9 mouse cellular contexts compared by ENCODE assay signal in the genomic region with DNA sequence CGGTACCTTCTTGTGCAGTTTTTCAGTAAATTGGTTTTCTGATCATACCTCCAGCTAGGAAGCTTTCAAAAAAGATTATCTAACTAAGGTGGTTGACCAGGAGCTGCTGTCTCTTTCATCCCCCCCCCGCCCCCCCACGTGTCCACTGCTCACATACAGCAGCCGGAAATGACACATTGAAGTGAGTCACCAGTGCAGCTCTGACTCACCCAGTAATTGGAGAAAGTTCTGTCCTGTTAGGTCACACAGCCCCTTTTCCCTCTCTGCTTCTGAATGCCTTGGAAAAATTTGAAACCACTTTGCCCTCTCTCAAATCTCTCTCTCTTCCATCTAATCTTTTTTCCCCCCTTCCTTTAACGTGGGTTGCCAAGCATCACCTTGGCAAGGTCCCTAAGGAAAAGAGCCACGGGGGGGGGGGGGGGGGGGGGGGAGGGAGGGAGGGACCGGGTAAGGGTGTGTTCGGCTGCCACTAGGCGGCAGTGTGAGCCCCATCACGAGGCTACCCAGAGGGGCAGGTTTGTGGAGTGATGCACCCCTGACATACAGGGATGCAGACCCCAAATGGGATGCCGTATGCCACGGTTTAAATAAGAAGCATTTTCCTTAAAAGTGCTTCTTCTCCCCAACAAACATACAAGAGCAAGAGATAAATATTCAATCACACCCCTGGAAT. TPM values are rescaled to one million over a fixed set of nuclear protein-coding genes. Genes with fewer than 3 reads are reported as not detected.
A peak's percentile ranks its signal among the peaks of the same experiment; 100 is the strongest.
DNase-seq lines count a peak whose midpoint lies in the region; ATAC-seq and TF ChIP-seq lines count a peak whose summit lies in the region.
"Had no signal": no experiment of that assay in that cellular context is flagged by ENCODE, and none has a peak within 500 bp of the region (broad histone marks: within the 10 kb centered on the region; RNA-seq: fewer than 3 reads in every experiment).

No protein-coding gene starts in this region.

- H3K9ac ChIP-seq in hindbrain, postnatal 0 days (replicated peaks; ENCODE audit: low read length): no peak overlapping the region
- H3K9ac ChIP-seq in hindbrain, embryonic 14.5 days: no peak overlapping the region

- peak; percentile 51 for TF ChIP-seq CTCF in hindbrain, postnatal 0 days (IDR thresholded peaks at IDR 0.05; ENCODE audit: low read depth)
- TF ChIP-seq CTCF in C2C12 (IDR thresholded peaks at IDR 0.05; ENCODE audit: control insufficient read depth, insufficient read depth, insufficient read length): peak; percentile 57
- TF ChIP-seq CTCF in gastrocnemius, adult 2 months (IDR thresholded peaks at IDR 0.05): peak; percentile 70
- TF ChIP-seq CTCF in left cerebral cortex, adult 2 months (IDR thresholded peaks at IDR 0.05): peak; percentile 54

- H3ac ChIP-seq in C2C12 (ENCODE audit: control insufficient read depth, insufficient read length, low read depth): no peak overlapping the region

- peak; percentile 40 for DNase-seq in hindbrain, postnatal 0 days (ENCODE audit: low spot score)
- DNase-seq in hindbrain, embryonic 14.5 days (ENCODE audit: low spot score): no peak
- peak; percentile 87 for DNase-seq in adrenal gland, adult 2 months
- peak; percentile 85 for DNase-seq in gastrocnemius, adult 2 months
- peak; percentile 45 to 55 for DNase-seq in left cerebral cortex, adult 2 months (ENCODE audit: extremely low spot score in 1 of 2, low spot score in 2 of 2)
- peak; percentile 32 for DNase-seq in retina, postnatal 1 day

- no peak overlapping the region for H3K27ac ChIP-seq in hindbrain, postnatal 0 days
- no peak overlapping the region for H3K27ac ChIP-seq in hindbrain, embryonic 14.5 days
- 0 out of 2 replicates have a peak overlapping the region, but pooled peaks have one; percentile 35 for H3K27ac ChIP-seq in gastrocnemius, adult 2 months
- peak overlapping the region; percentile 69 for H3K27ac ChIP-seq in left cerebral cortex, adult 2 months

- 25% methylated on average over 10 of the region's 12 CpGs for WGBS in hindbrain, postnatal 0 days
- WGBS in hindbrain, embryonic 14.5 days: 24% methylated on average over 10 of the region's 12 CpGs

- ATAC-seq in hindbrain, postnatal 0 days: no peak
- no peak for ATAC-seq in hindbrain, embryonic 14.5 days (ENCODE audit: low FRiP score)
- no peak for ATAC-seq in monocyte, adult 5-6 weeks (replicated peaks; ENCODE audit: insufficient number of reproducible peaks, low FRiP score, low TSS enrichment, poor library complexity, severe bottlenecking)

- H3K79me2 ChIP-seq in C2C12 (ENCODE audit: control insufficient read depth, insufficient read depth): peaks cover 8% of the 10 kb centered on the region

- no peak overlapping the region for H3K4me3 ChIP-seq in hindbrain, postnatal 0 days (ENCODE audit: low read length)
- no peak overlapping the region for H3K4me3 ChIP-seq in hindbrain, embryonic 14.5 days (replicated peaks; ENCODE audit: low read length)
- H3K4me3 ChIP-seq in C2C12 (ENCODE audit: insufficient read depth, poor library complexity, severe bottlenecking): peak overlapping the region; percentile 12
- no peak overlapping the region for H3K4me3 ChIP-seq in gastrocnemius, adult 2 months
- no peak overlapping the region for H3K4me3 ChIP-seq in left cerebral cortex, adult 2 months

- no peak overlapping the region for H3K4me2 ChIP-seq in hindbrain, postnatal 0 days (ENCODE audit: low read depth, low read length)
- no peak overlapping the region for H3K4me2 ChIP-seq in hindbrain, embryonic 14.5 days (replicated peaks)

- no peaks in the 10 kb centered on the region for H3K9me3 ChIP-seq in hindbrain, postnatal 0 days (ENCODE audit: low read length)
- no peaks in the 10 kb centered on the region for H3K9me3 ChIP-seq in hindbrain, embryonic 14.5 days (ENCODE audit: control insufficient read depth, low read length)

- no peaks in the 10 kb centered on the region for H3K36me3 ChIP-seq in hindbrain, postnatal 0 days (ENCODE audit: insufficient read depth, low read length)
- no peaks in the 10 kb centered on the region for H3K36me3 ChIP-seq in hindbrain, embryonic 14.5 days (replicated peaks; ENCODE audit: control insufficient read depth, insufficient read depth)
- peaks cover 59% of the 10 kb centered on the region for H3K36me3 ChIP-seq in C2C12 (ENCODE audit: control insufficient read depth, insufficient read depth)

- intact Hi-C loops in gastrocnemius, adult 2 months (cut with DNase I): loop anchor here (1.0 kb wide), 1 partner anchor 45 kb away; no protein-coding TSS in a partner anchor
- intact Hi-C loops in left cerebral cortex, adult 2 months (cut with DNase I): loop anchor here (1.0 kb wide), 1 partner anchor 45 kb away; no protein-coding TSS in a partner anchor

- H3K27me3 ChIP-seq in hindbrain, postnatal 0 days (ENCODE audit: insufficient read depth, low read length): no peaks in the 10 kb centered on the region
- no peaks in the 10 kb centered on the region for H3K27me3 ChIP-seq in hindbrain, embryonic 14.5 days (ENCODE audit: control insufficient read depth, insufficient read depth, low read length)
- no peaks in the 10 kb centered on the region for H3K27me3 ChIP-seq in C2C12 (ENCODE audit: control insufficient read depth, insufficient read depth, insufficient read length)

- H3K4me1 ChIP-seq in hindbrain, postnatal 0 days (ENCODE audit: insufficient read depth, low read length): no peaks in the 10 kb centered on the region
- no peaks in the 10 kb centered on the region for H3K4me1 ChIP-seq in hindbrain, embryonic 14.5 days (replicated peaks; ENCODE audit: control insufficient read depth, insufficient read depth, low read length)

- peaks cover 10% of the 10 kb centered on the region for H3K79me3 ChIP-seq in C2C12 (ENCODE audit: low read depth)

TF ChIP-seq in C2C12, 6 proteins besides CTCF, POLR2A, EP300 and RAD21:
- TF ChIP-seq MAX (IDR thresholded peaks at IDR 0.05) (no peak), FOSL1 (IDR thresholded peaks at IDR 0.05; ENCODE audit: insufficient read depth, low read length, poor library complexity, severe bottlenecking) (peak; percentile 94), MYOG (IDR thresholded peaks at IDR 0.05; ENCODE audit: control insufficient read depth, extremely low read depth, insufficient read length) (no peak), USF1 (IDR thresholded peaks at IDR 0.05; ENCODE audit: low read depth) (peak; percentile 36), MYOD1 (IDR thresholded peaks at IDR 0.05; ENCODE audit: control insufficient read depth, insufficient read length, low read depth) (no peak), CEBPB (IDR thresholded peaks at IDR 0.05; ENCODE audit: low read depth) (no peak)

RNA-seq across cellular contexts. Expression of a gene that starts 10.1 kb away (rescaled TPM):
- total RNA-seq in hindbrain, postnatal 0 days (2014; rRNA removed): 3.0 and 3.5 TPM in 2 replicates
- polyA plus RNA-seq in hindbrain, postnatal 0 days (2015; fragmentation: Nextera tagmentation; extraction: Ambion mirVana): 0.10 and 0.25 TPM in 2 replicates
- polyA plus RNA-seq in hindbrain, embryonic 14.5 days (2014; fragmentation: Nextera tagmentation; extraction: Ambion mirVana): 0.25 TPM in 2 replicates
- polyA plus RNA-seq in C2C12 (2012; fragmentation: generic; extraction: Trizol): 131 TPM
- total RNA-seq in adrenal gland, adult 2 months (2021): 1 to 10 TPM; 3.9 to 5.3 TPM
- polyA plus RNA-seq in adrenal gland, adult 2 months (2012; rRNA removed): 1.3 and 2.1 TPM in 2 replicates
- total RNA-seq in gastrocnemius, adult 2 months (2021): 1 to 10 TPM; 2.5 to 2.8 TPM
- 1 to 10 TPM in 1 of 2 experiments, under 1 TPM in 1; 0.91 to 1.1 TPM for total RNA-seq in left cerebral cortex, adult 2 months (2021)
- total RNA-seq in monocyte, adult 5-6 weeks (2017): not detected in 3 replicates
- total RNA-seq: common myeloid progenitor, adult 5-6 weeks had no signal

RNA-seq across cellular contexts. Expression of a gene that starts 16.0 kb away (rescaled TPM):
- 122 and 123 TPM in 2 replicates for total RNA-seq in hindbrain, postnatal 0 days (2014; rRNA removed)
- 226 and 230 TPM in 2 replicates for polyA plus RNA-seq in hindbrain, postnatal 0 days (2015; fragmentation: Nextera tagmentation; extraction: Ambion mirVana)
- 192 and 201 TPM in 2 replicates for polyA plus RNA-seq in hindbrain, embryonic 14.5 days (2014; fragmentation: Nextera tagmentation; extraction: Ambion mirVana)
- polyA plus RNA-seq in C2C12 (2012; fragmentation: generic; extraction: Trizol): 360 TPM
- 100 to 1,000 TPM in 1 of 2 experiments, 10 to 100 TPM in 1; 75.4 to 114 TPM for total RNA-seq in adrenal gland, adult 2 months (2021)
- 46.5 and 56.7 TPM in 2 replicates for polyA plus RNA-seq in adrenal gland, adult 2 months (2012; rRNA removed)
- total RNA-seq in gastrocnemius, adult 2 months (2021): 10 to 100 TPM; 12.4 to 19.2 TPM
- total RNA-seq in left cerebral cortex, adult 2 months (2021): 100 to 1,000 TPM; 349 to 354 TPM
- total RNA-seq in monocyte, adult 5-6 weeks (2017): 11.6 to 30.8 TPM (median 18.7 TPM) in 3 replicates

RNA-seq across cellular contexts. Expression of a gene that starts 35.8 kb away (rescaled TPM):
- 136 and 137 TPM in 2 replicates for total RNA-seq in hindbrain, postnatal 0 days (2014; rRNA removed)
- 43.2 and 45.9 TPM in 2 replicates for polyA plus RNA-seq in hindbrain, postnatal 0 days (2015; fragmentation: Nextera tagmentation; extraction: Ambion mirVana)
- 7.0 and 9.7 TPM in 2 replicates for polyA plus RNA-seq in hindbrain, embryonic 14.5 days (2014; fragmentation: Nextera tagmentation; extraction: Ambion mirVana)
- 0.28 TPM for polyA plus RNA-seq in C2C12 (2012; fragmentation: generic; extraction: Trizol)
- total RNA-seq in adrenal gland, adult 2 months (2021): 10 to 100 TPM; 10.1 to 51.2 TPM
- 5.3 and 7.0 TPM in 2 replicates for polyA plus RNA-seq in adrenal gland, adult 2 months (2012; rRNA removed)
- total RNA-seq in gastrocnemius, adult 2 months (2021): not detected
- total RNA-seq in left cerebral cortex, adult 2 months (2021): 100 to 1,000 TPM; 433 to 446 TPM
- not detected in 3 replicates for total RNA-seq in monocyte, adult 5-6 weeks (2017)
- total RNA-seq: common myeloid progenitor, adult 5-6 weeks had no signal

RNA-seq across cellular contexts. Expression of a gene that starts 54.1 kb away (rescaled TPM):
- 3.7 and 7.2 TPM in 2 replicates for total RNA-seq in hindbrain, postnatal 0 days (2014; rRNA removed)
- 2.6 and 3.1 TPM in 2 replicates for polyA plus RNA-seq in hindbrain, postnatal 0 days (2015; fragmentation: Nextera tagmentation; extraction: Ambion mirVana)
- polyA plus RNA-seq in hindbrain, embryonic 14.5 days (2014; fragmentation: Nextera tagmentation; extraction: Ambion mirVana): 3.3 and 3.9 TPM in 2 replicates
- 7.4 TPM for polyA plus RNA-seq in C2C12 (2012; fragmentation: generic; extraction: Trizol)
- 10 to 100 TPM; 37.1 to 47.0 TPM for total RNA-seq in adrenal gland, adult 2 months (2021)
- 13.3 and 19.6 TPM in 2 replicates for polyA plus RNA-seq in adrenal gland, adult 2 months (2012; rRNA removed)
- 1 to 10 TPM; 7.5 to 9.3 TPM for total RNA-seq in gastrocnemius, adult 2 months (2021)
- total RNA-seq in left cerebral cortex, adult 2 months (2021): 1 to 10 TPM; 4.3 to 5.7 TPM
- 36.1 to 76.1 TPM (median 37.9 TPM) in 3 replicates for total RNA-seq in monocyte, adult 5-6 weeks (2017)

Comparison
In these comparisons a context has a peak if more than half of its experiments do, and no peak if none do; other contexts are left out.
1. H3K27ac ChIP-seq: peak in gastrocnemius, adult 2 months (single experiment) and left cerebral cortex, adult 2 months (single experiment); none in hindbrain, postnatal 0 days (single experiment) and hindbrain, embryonic 14.5 days (single experiment).
2. RNA of a gene that starts 35.8 kb away (total RNA-seq): 433 to 446 TPM in left cerebral cortex, adult 2 months, 136 to 137 TPM in hindbrain, postnatal 0 days and 10.1 to 51.2 TPM in adrenal gland, adult 2 months; not detected in gastrocnemius, adult 2 months and not detected in monocyte, adult 5-6 weeks; every median in the first group is over 10 times any median in the second.
3. Peak in every context shown above with its lines, with median percentiles within 50 percentile points of each other: CTCF ChIP-seq.